Mouse (Mus musculus): ENCODE data around the gene Caln1. TPM values are rescaled to one million over a fixed set of nuclear protein-coding genes. Genes with fewer than 3 reads are reported as not detected.

Caln1 gene
- total and polyA plus RNA-seq, 2 experiments, result 2.4 to 2.9 TPM

GRCm38 (mm10) chr5:130771061-130771741 lies 401.9 kb downstream of the Caln1 start:
- Histone ChIP-seq H3K4me1 (ENCODE audit: control insufficient read depth, insufficient read depth, low read length) (no peaks in the 10 kb centered on the region), H3K79me2 (ENCODE audit: control insufficient read depth, insufficient read depth, low read length) (no peaks in the 10 kb centered on the region), H3K27ac (replicated peaks; ENCODE audit: insufficient read depth, low read depth, low read length) (no peak overlapping the region), H3K36me3 (ENCODE audit: control insufficient read depth, insufficient read depth, low read length) (no peaks in the 10 kb centered on the region), H3K4me3 (ENCODE audit: insufficient read depth, low read depth, low read length) (no peak overlapping the region), H3K9ac (ENCODE audit: low read depth, low read length) (no peak overlapping the region), H3K27me3 (ENCODE audit: control insufficient read depth, insufficient read depth, low read length) (no peaks in the 10 kb centered on the region)
- DNase-seq (ENCODE audit: extremely low read depth, low read depth, low spot score), result no peak
- no peak for TF ChIP-seq POLR2A (IDR thresholded peaks at IDR 0.05; ENCODE audit: extremely low read depth, insufficient read depth, low read length)
- TF ChIP-seq CTCF (IDR thresholded peaks at IDR 0.05; ENCODE audit: low read depth, low read length), result no peak
- WGBS, result 81% methylated on average over 5 of the region's 5 CpGs

- no peaks in the 10 kb centered on the region for H3K36me3 ChIP-seq (ENCODE audit: control insufficient read depth, insufficient read depth, low read length)
- H3K4me3 ChIP-seq (ENCODE audit: insufficient read depth, low read depth, low read length), result no peak overlapping the region
- H3K9ac ChIP-seq (ENCODE audit: low read depth, low read length), result no peak overlapping the region
- no peak for DNase-seq (ENCODE audit: extremely low read depth, low read depth, low spot score)
- H3K79me2 ChIP-seq (ENCODE audit: control insufficient read depth, insufficient read depth, low read length), result no peaks in the 10 kb centered on the region
- WGBS, result 94% methylated on average over 6 of the region's 6 CpGs
- no peaks in the 10 kb centered on the region for H3K27me3 ChIP-seq (ENCODE audit: control insufficient read depth, insufficient read depth, low read length)
- H3K4me1 ChIP-seq (ENCODE audit: control insufficient read depth, insufficient read depth, low read length), result no peaks in the 10 kb centered on the region
- TF ChIP-seq POLR2A (IDR thresholded peaks at IDR 0.05; ENCODE audit: extremely low read depth, insufficient read depth, low read length), result no peak
- no peak for TF ChIP-seq CTCF (IDR thresholded peaks at IDR 0.05; ENCODE audit: low read depth, low read length)
- no peak overlapping the region for H3K27ac ChIP-seq (replicated peaks; ENCODE audit: insufficient read depth, low read depth, low read length)
These were observed 403.2 kb downstream of the Caln1 start for GRCm38 (mm10) chr5:130772491-130772890.

- Histone ChIP-seq H3K27ac (replicated peaks; ENCODE audit: insufficient read depth, low read depth, low read length) (no peak overlapping the region), H3K4me1 (ENCODE audit: control insufficient read depth, insufficient read depth, low read length) (no peaks in the 10 kb centered on the region), H3K79me2 (ENCODE audit: control insufficient read depth, insufficient read depth, low read length) (no peaks in the 10 kb centered on the region), H3K27me3 (ENCODE audit: control insufficient read depth, insufficient read depth, low read length) (no peaks in the 10 kb centered on the region), H3K9ac (ENCODE audit: low read depth, low read length) (no peak overlapping the region), H3K4me3 (ENCODE audit: insufficient read depth, low read depth, low read length) (no peak overlapping the region), H3K36me3 (ENCODE audit: control insufficient read depth, insufficient read depth, low read length) (no peaks in the 10 kb centered on the region)
- WGBS, result 82% methylated on average over 3 of the region's 3 CpGs
- TF ChIP-seq POLR2A (IDR thresholded peaks at IDR 0.05; ENCODE audit: extremely low read depth, insufficient read depth, low read length) (no peak), CTCF (IDR thresholded peaks at IDR 0.05; ENCODE audit: low read depth, low read length) (no peak)
- DNase-seq (ENCODE audit: extremely low read depth, low read depth, low spot score), result no peak
These were observed 405.7 kb downstream of the Caln1 start for GRCm38 (mm10) chr5:130774946-130775345.

- Histone ChIP-seq H3K27ac (replicated peaks; ENCODE audit: insufficient read depth, low read depth, low read length) (no peak overlapping the region), H3K79me2 (ENCODE audit: control insufficient read depth, insufficient read depth, low read length) (no peaks in the 10 kb centered on the region), H3K4me3 (ENCODE audit: insufficient read depth, low read depth, low read length) (no peak overlapping the region), H3K4me1 (ENCODE audit: control insufficient read depth, insufficient read depth, low read length) (no peaks in the 10 kb centered on the region), H3K9ac (ENCODE audit: low read depth, low read length) (no peak overlapping the region), H3K27me3 (ENCODE audit: control insufficient read depth, insufficient read depth, low read length) (no peaks in the 10 kb centered on the region), H3K36me3 (ENCODE audit: control insufficient read depth, insufficient read depth, low read length) (no peaks in the 10 kb centered on the region)
- WGBS, result 91% methylated on average over 3 of the region's 3 CpGs
- DNase-seq (ENCODE audit: extremely low read depth, low read depth, low spot score), result no peak
- TF ChIP-seq CTCF (IDR thresholded peaks at IDR 0.05; ENCODE audit: low read depth, low read length) (no peak), POLR2A (IDR thresholded peaks at IDR 0.05; ENCODE audit: extremely low read depth, insufficient read depth, low read length) (no peak)
These were observed 423.6 kb downstream of the Caln1 start for GRCm38 (mm10) chr5:130792755-130793452.

- Histone ChIP-seq H3K36me3 (ENCODE audit: control insufficient read depth, insufficient read depth, low read length) (no peaks in the 10 kb centered on the region), H3K9ac (ENCODE audit: low read depth, low read length) (no peak overlapping the region), H3K4me3 (ENCODE audit: insufficient read depth, low read depth, low read length) (no peak overlapping the region), H3K27ac (replicated peaks; ENCODE audit: insufficient read depth, low read depth, low read length) (no peak overlapping the region), H3K79me2 (ENCODE audit: control insufficient read depth, insufficient read depth, low read length) (no peaks in the 10 kb centered on the region), H3K27me3 (ENCODE audit: control insufficient read depth, insufficient read depth, low read length) (no peaks in the 10 kb centered on the region; the same call in 1 of the 2 replicates), H3K4me1 (ENCODE audit: control insufficient read depth, insufficient read depth, low read length) (no peaks in the 10 kb centered on the region)
- WGBS, result 67% methylated on average over 5 of the region's 5 CpGs
- no peak for TF ChIP-seq CTCF (IDR thresholded peaks at IDR 0.05; ENCODE audit: low read depth, low read length)
- no peak for TF ChIP-seq POLR2A (IDR thresholded peaks at IDR 0.05; ENCODE audit: extremely low read depth, insufficient read depth, low read length)
- no peak for DNase-seq (ENCODE audit: extremely low read depth, low read depth, low spot score)
These were observed 428.5 kb downstream of the Caln1 start for GRCm38 (mm10) chr5:130797713-130798112.

GRCm38 (mm10) chr5:130810314-130810713 lies 441.1 kb downstream of the Caln1 start:
- WGBS, result 33% methylated on average over 6 of the region's 6 CpGs
- Histone ChIP-seq H3K9ac (ENCODE audit: low read depth, low read length) (no peak overlapping the region), H3K36me3 (ENCODE audit: control insufficient read depth, insufficient read depth, low read length) (no peaks in the 10 kb centered on the region), H3K27me3 (ENCODE audit: control insufficient read depth, insufficient read depth, low read length) (0 out of 2 replicates have a peak, but pooled peaks cover 3% of the 10 kb centered on the region), H3K27ac (replicated peaks; ENCODE audit: insufficient read depth, low read depth, low read length) (no peak overlapping the region), H3K4me1 (ENCODE audit: control insufficient read depth, insufficient read depth, low read length) (no peaks in the 10 kb centered on the region), H3K79me2 (ENCODE audit: control insufficient read depth, insufficient read depth, low read length) (no peaks in the 10 kb centered on the region), H3K4me3 (ENCODE audit: insufficient read depth, low read depth, low read length) (no peak overlapping the region)
- DNase-seq (ENCODE audit: extremely low read depth, low read depth, low spot score), result no peak
- TF ChIP-seq CTCF (IDR thresholded peaks at IDR 0.05; ENCODE audit: low read depth, low read length), result no peak

All from liver, adult 2 months (tissue).